Mouse (Mus musculus) hindbrain, embryonic 13.5 days (tissue): ENCODE measurements around the gene Slc25a27. TPM values are rescaled to one million over a fixed set of nuclear protein-coding genes. Genes with fewer than 3 reads are reported as not detected.

ENCODE experiments used
- ATAC-seq: fragments of 200-750 bp; cut with Nextera tagmentation; 2 replicates; pipeline ENCODE4 v1.8.0; 2017; ENCODE audit warnings: moderate TSS enrichment; ENCODE audit not compliant: low FRiP score
- H3K27ac ChIP-seq: fragments of 300-500 bp; sonication (generic); 2 replicates; pipeline ENCODE4 v1.5.1; 2015; ENCODE audit warnings: inconsistent platforms, mild to moderate bottlenecking, moderate library complexity
- H3K27me3 ChIP-seq: fragments of 300-500 bp; sonication (generic); 2 replicates; pipeline ENCODE4 v1.6.1; 2015; ENCODE audit warnings: mild to moderate bottlenecking, inconsistent platforms
- H3K36me3 ChIP-seq: fragments of 300-500 bp; sonication (generic); 2 replicates; pipeline ENCODE4 v1.6.1; 2015; ENCODE audit warnings: mild to moderate bottlenecking, inconsistent platforms
- H3K4me1 ChIP-seq: fragments of 300-500 bp; sonication (generic); replicated peaks from 2 replicates; pipeline ENCODE4 v1.6.1; 2015; ENCODE audit warnings: inconsistent platforms
- H3K4me2 ChIP-seq: fragments of 300-500 bp; sonication (generic); 2 replicates; pipeline ENCODE4 v1.6.1; 2015; ENCODE audit warnings: inconsistent platforms, mild to moderate bottlenecking, moderate library complexity
- H3K4me3 ChIP-seq: fragments of 300-500 bp; sonication (generic); 2 replicates; pipeline ENCODE4 v1.5.1; 2015; ENCODE audit warnings: mild to moderate bottlenecking, inconsistent platforms
- H3K9ac ChIP-seq: fragments of 300-500 bp; sonication (generic); 2 replicates; pipeline ENCODE4 v1.6.1; 2015; ENCODE audit warnings: mild to moderate bottlenecking, inconsistent platforms
- H3K9me3 ChIP-seq: fragments of 300-500 bp; sonication (generic); 2 replicates; pipeline ENCODE4 v1.6.1; 2016; ENCODE audit warnings: inconsistent platforms
- WGBS: fragments of 180-500 bp; shearing (Covaris S2); methylation state at CpG from one replicate; pipeline ENCODE4 v1.1.7; 2015; 5-methylcytosine and 5-hydroxymethylcytosine counted together
- polyA plus RNA-seq: library from polyadenylated mRNA; unstranded; fragments of >200 nt; fragmentation: Nextera tagmentation; extraction: Ambion mirVana; gene quantifications from 2 replicates; pipeline ENCODE4 v1.2.1, GENCODE M21; 2015

Slc25a27 gene
- polyA plus RNA-seq, 1 experiment from 2014 or later = 113 TPM

GRCm38 (mm10) chr17:43684086-43684485 lies 17.1 kb upstream of the Slc25a27 start:
- H3K4me2 ChIP-seq = no peak overlapping the region
- no peak overlapping the region for H3K9ac ChIP-seq
- ATAC-seq = no peak
- 93% methylated on average over 7 of the region's 7 CpGs for WGBS
- H3K9me3 ChIP-seq = no peaks in the 10 kb centered on the region
- no peaks in the 10 kb centered on the region for H3K4me1 ChIP-seq
- no peaks in the 10 kb centered on the region; the same call in 1 of the 2 replicates for H3K36me3 ChIP-seq
- no peak overlapping the region for H3K27ac ChIP-seq
- H3K4me3 ChIP-seq = no peak overlapping the region
- no peaks in the 10 kb centered on the region for H3K27me3 ChIP-seq

- H3K9me3 ChIP-seq = no peaks in the 10 kb centered on the region
- 57% methylated on average over 1 of the region's 1 CpGs for WGBS
- H3K9ac ChIP-seq = no peak overlapping the region
- peak overlapping the region; percentile 18; the same call in 1 of the 2 replicates for H3K27ac ChIP-seq
- H3K27me3 ChIP-seq = no peaks in the 10 kb centered on the region
- H3K4me3 ChIP-seq = no peak overlapping the region
- H3K36me3 ChIP-seq = no peaks in the 10 kb centered on the region; the same call in 1 of the 2 replicates
- 0 out of 2 replicates have a peak, but pooled peaks cover 3% of the 10 kb centered on the region for H3K4me1 ChIP-seq
- no peak for ATAC-seq
- no peak overlapping the region for H3K4me2 ChIP-seq
Measured at GRCm38 (mm10) chr17:43677317-43677716, 10.3 kb upstream of the Slc25a27 start.

GRCm38 (mm10) chr17:43676241-43676640 lies 9.2 kb upstream of the Slc25a27 start:
- Histone ChIP-seq H3K4me3 (no peak overlapping the region), H3K27ac (no peak overlapping the region), H3K9ac (no peak overlapping the region), H3K9me3 (no peaks in the 10 kb centered on the region), H3K27me3 (no peaks in the 10 kb centered on the region), H3K4me2 (no peak overlapping the region), H3K4me1 (0 out of 2 replicates have a peak, but pooled peaks cover 3% of the 10 kb centered on the region), H3K36me3 (no peaks in the 10 kb centered on the region; the same call in 1 of the 2 replicates)
- no peak for ATAC-seq
- 96% methylated on average over 1 of the region's 1 CpGs for WGBS

GRCm38 (mm10) chr17:43675228-43675627 lies 8.2 kb upstream of the Slc25a27 start:
- WGBS = 75% methylated on average over 1 of the region's 1 CpGs
- Histone ChIP-seq H3K4me3 (no peak overlapping the region), H3K27ac (no peak overlapping the region)

GRCm38 (mm10) chr17:43671907-43672306 lies 4.9 kb upstream of the Slc25a27 start:
- WGBS = 93% methylated on average over 4 of the region's 4 CpGs
- H3K9me3 ChIP-seq = no peaks in the 10 kb centered on the region
- no peak overlapping the region for H3K4me3 ChIP-seq
- H3K9ac ChIP-seq = no peak overlapping the region
- no peaks in the 10 kb centered on the region for H3K36me3 ChIP-seq
- no peak overlapping the region for H3K4me2 ChIP-seq
- no peak for ATAC-seq
- H3K4me1 ChIP-seq = no peaks in the 10 kb centered on the region
- H3K27me3 ChIP-seq = no peaks in the 10 kb centered on the region
- H3K27ac ChIP-seq = no peak overlapping the region

More at GRCm38 (mm10) chr17:43675228-43675627, 8.2 kb upstream of the Slc25a27 start:
- no peak overlapping the region for H3K9ac ChIP-seq
- H3K4me1 ChIP-seq = 0 out of 2 replicates have a peak, but pooled peaks cover 3% of the 10 kb centered on the region
- no peaks in the 10 kb centered on the region for H3K36me3 ChIP-seq
- no peaks in the 10 kb centered on the region for H3K27me3 ChIP-seq
- ATAC-seq = no peak
- no peak overlapping the region for H3K4me2 ChIP-seq
- no peaks in the 10 kb centered on the region for H3K9me3 ChIP-seq

GRCm38 (mm10) chr17:43669145-43669695 lies 2.2 kb upstream of the Slc25a27 start:
- H3K4me1 ChIP-seq = peaks cover 18% of the 10 kb centered on the region
- ATAC-seq = no peak
- H3K9me3 ChIP-seq = no peaks in the 10 kb centered on the region
- H3K36me3 ChIP-seq = no peaks in the 10 kb centered on the region
- no peaks in the 10 kb centered on the region for H3K27me3 ChIP-seq
- H3K9ac ChIP-seq = no peak overlapping the region
- WGBS = 75% methylated on average over 6 of the region's 6 CpGs
- no peak overlapping the region for H3K27ac ChIP-seq
- no peak overlapping the region for H3K4me2 ChIP-seq
- no peak overlapping the region for H3K4me3 ChIP-seq

- under 1% methylated on average over 17 of the region's 17 CpGs for WGBS
- ATAC-seq = no peak
Measured at GRCm38 (mm10) chr17:43667290-43667843, 353 bp upstream of the Slc25a27 start, which contains the start of gene Cyp39a1. TSS of gene Cyp39a1 (plus strand) at chr17:43667425.

GRCm38 (mm10) chr17:43651314-43652046 lies 15.5 kb downstream of the Slc25a27 start:
- Histone ChIP-seq H3K9me3 (no peaks in the 10 kb centered on the region), H3K27ac (no peak overlapping the region), H3K4me3 (no peak overlapping the region), H3K9ac (no peak overlapping the region), H3K36me3 (peaks cover 70% of the 10 kb centered on the region), H3K4me1 (no peaks in the 10 kb centered on the region), H3K4me2 (no peak overlapping the region), H3K27me3 (no peaks in the 10 kb centered on the region)
- 69% methylated on average over 14 of the region's 14 CpGs for WGBS
- no peak for ATAC-seq

More at GRCm38 (mm10) chr17:43667290-43667843, 353 bp upstream of the Slc25a27 start, which contains the start of gene Cyp39a1:
- Histone ChIP-seq H3K4me2 (peak within 1 kb of the TSS; percentile 60), H3K4me1 (peaks cover 22% of the 10 kb centered on the region), H3K27me3 (no peaks in the 10 kb centered on the region), H3K36me3 (peaks cover 17% of the 10 kb centered on the region), H3K4me3 (peak within 1 kb of the TSS; percentile 89), H3K27ac (peak within 1 kb of the TSS; percentile 83), H3K9me3 (no peaks in the 10 kb centered on the region), H3K9ac (peak within 1 kb of the TSS; percentile 92)

- 77% methylated on average over 10 of the region's 10 CpGs for WGBS
- no peak overlapping the region for H3K9ac ChIP-seq
- no peaks in the 10 kb centered on the region for H3K9me3 ChIP-seq
- H3K4me3 ChIP-seq = no peak overlapping the region
- H3K36me3 ChIP-seq = peaks cover 80% of the 10 kb centered on the region
- H3K27me3 ChIP-seq = no peaks in the 10 kb centered on the region
- no peaks in the 10 kb centered on the region for H3K4me1 ChIP-seq
- H3K27ac ChIP-seq = no peak overlapping the region
- H3K4me2 ChIP-seq = no peak overlapping the region
- no peak for ATAC-seq
Measured at GRCm38 (mm10) chr17:43649641-43650436, 17.2 kb downstream of the Slc25a27 start.

- Histone ChIP-seq H3K9ac (no peak overlapping the region), H3K9me3 (no peaks in the 10 kb centered on the region), H3K4me3 (no peak overlapping the region), H3K4me2 (no peak overlapping the region), H3K36me3 (peaks cover 84% of the 10 kb centered on the region), H3K27me3 (no peaks in the 10 kb centered on the region), H3K27ac (no peak overlapping the region), H3K4me1 (no peaks in the 10 kb centered on the region)
- ATAC-seq = no peak
- 45% methylated on average over 5 of the region's 5 CpGs for WGBS
Measured at GRCm38 (mm10) chr17:43646925-43647324, 20.1 kb downstream of the Slc25a27 start.

- Histone ChIP-seq H3K27ac (no peak overlapping the region), H3K4me3 (no peak overlapping the region), H3K4me1 (no peaks in the 10 kb centered on the region), H3K9ac (no peak overlapping the region), H3K27me3 (no peaks in the 10 kb centered on the region), H3K36me3 (peaks cover 74% of the 10 kb centered on the region), H3K9me3 (no peaks in the 10 kb centered on the region), H3K4me2 (no peak overlapping the region)
- no peak for ATAC-seq
- WGBS = 95% methylated on average over 3 of the region's 3 CpGs
Measured at GRCm38 (mm10) chr17:43645136-43645535, 21.9 kb downstream of the Slc25a27 start.

GRCm38 (mm10) chr17:43644375-43644774 lies 22.6 kb downstream of the Slc25a27 start:
- peaks cover 68% of the 10 kb centered on the region for H3K36me3 ChIP-seq

More at GRCm38 (mm10) chr17:43644375-43644774, 22.6 kb downstream of the Slc25a27 start:
- no peak for ATAC-seq
- Histone ChIP-seq H3K4me1 (peaks cover under 1% of the 10 kb centered on the region; the same call in 1 of the 2 replicates), H3K27ac (no peak overlapping the region), H3K9ac (no peak overlapping the region), H3K9me3 (no peaks in the 10 kb centered on the region), H3K4me3 (no peak overlapping the region), H3K4me2 (no peak overlapping the region), H3K27me3 (no peaks in the 10 kb centered on the region)
- WGBS = 88% methylated on average over 7 of the region's 7 CpGs
